Mouse (Mus musculus) midbrain, embryonic 15.5 days (tissue): ENCODE data around the gene Olfr661. TPM values are rescaled to one million over a fixed set of nuclear protein-coding genes. Genes with fewer than 3 reads are reported as not detected.

ENCODE experiments used
- ATAC-seq: fragments of 200-750 bp; cut with Nextera tagmentation; replicated peaks from 2 replicates; pipeline ENCODE4 v1.8.0; 2017; ENCODE audit warnings: moderate TSS enrichment
- H3K27ac ChIP-seq: fragments of 300-500 bp; sonication (generic); 2 replicates; pipeline ENCODE4 v1.5.1; 2015; ENCODE audit warnings: mild to moderate bottlenecking, inconsistent platforms
- H3K27me3 ChIP-seq: fragments of 300-500 bp; sonication (generic); replicated peaks from 2 replicates; pipeline ENCODE4 v1.6.1; 2015; ENCODE audit warnings: inconsistent platforms
- H3K36me3 ChIP-seq: fragments of 300-500 bp; sonication (generic); replicated peaks from 2 replicates; pipeline ENCODE4 v1.6.1; 2015; ENCODE audit warnings: inconsistent platforms
- H3K4me1 ChIP-seq: fragments of 300-500 bp; sonication (generic); 2 replicates; pipeline ENCODE4 v1.6.1; 2015; ENCODE audit warnings: inconsistent platforms
- H3K4me2 ChIP-seq: fragments of 300-500 bp; sonication (generic); 2 replicates; pipeline ENCODE4 v1.6.1; 2015; ENCODE audit warnings: inconsistent platforms, mild to moderate bottlenecking, moderate library complexity
- H3K4me3 ChIP-seq: fragments of 300-500 bp; sonication (generic); 2 replicates; pipeline ENCODE4 v1.5.1; 2015; ENCODE audit warnings: mild to moderate bottlenecking, inconsistent platforms
- H3K9ac ChIP-seq: fragments of 300-500 bp; sonication (generic); 2 replicates; pipeline ENCODE4 v1.6.1; 2015; ENCODE audit warnings: mild to moderate bottlenecking, inconsistent platforms
- H3K9me3 ChIP-seq: fragments of 300-500 bp; sonication (generic); 2 replicates; pipeline ENCODE4 v1.6.1; 2016; ENCODE audit warnings: inconsistent platforms
- WGBS: fragments of 180-500 bp; shearing (Covaris S2); methylation state at CpG from one replicate; pipeline ENCODE4 v1.1.7; 2015; ENCODE audit warnings: mixed read lengths; 5-methylcytosine and 5-hydroxymethylcytosine counted together
- polyA plus RNA-seq: library from polyadenylated mRNA; unstranded; fragments of >200 nt; fragmentation: Nextera tagmentation; extraction: Ambion mirVana; gene quantifications from 2 replicates; pipeline ENCODE4 v1.2.1, GENCODE M21; 2015

Gene Olfr661
- polyA plus RNA-seq, result not detected in 2 replicates

- H3K9me3 ChIP-seq, result no peaks in the 10 kb centered on the region
- H3K4me3 ChIP-seq, result no peak within 1 kb of the TSS
- no peaks in the 10 kb centered on the region for H3K36me3 ChIP-seq
- WGBS, result 89% methylated on average over 2 of the region's 2 CpGs
- no peak within 1 kb of the TSS for H3K27ac ChIP-seq
- no peak within 1 kb of the TSS for H3K9ac ChIP-seq
- no peak for ATAC-seq
- H3K4me1 ChIP-seq, result no peaks in the 10 kb centered on the region
- H3K27me3 ChIP-seq, result no peaks in the 10 kb centered on the region
- H3K4me2 ChIP-seq, result no peak within 1 kb of the TSS
These were observed at the start of gene Olfr661 for GRCm38 (mm10) chr7:104686201-104686600. Gene Olfr661 (plus strand): TSS chr7:104686501.

DNA sequence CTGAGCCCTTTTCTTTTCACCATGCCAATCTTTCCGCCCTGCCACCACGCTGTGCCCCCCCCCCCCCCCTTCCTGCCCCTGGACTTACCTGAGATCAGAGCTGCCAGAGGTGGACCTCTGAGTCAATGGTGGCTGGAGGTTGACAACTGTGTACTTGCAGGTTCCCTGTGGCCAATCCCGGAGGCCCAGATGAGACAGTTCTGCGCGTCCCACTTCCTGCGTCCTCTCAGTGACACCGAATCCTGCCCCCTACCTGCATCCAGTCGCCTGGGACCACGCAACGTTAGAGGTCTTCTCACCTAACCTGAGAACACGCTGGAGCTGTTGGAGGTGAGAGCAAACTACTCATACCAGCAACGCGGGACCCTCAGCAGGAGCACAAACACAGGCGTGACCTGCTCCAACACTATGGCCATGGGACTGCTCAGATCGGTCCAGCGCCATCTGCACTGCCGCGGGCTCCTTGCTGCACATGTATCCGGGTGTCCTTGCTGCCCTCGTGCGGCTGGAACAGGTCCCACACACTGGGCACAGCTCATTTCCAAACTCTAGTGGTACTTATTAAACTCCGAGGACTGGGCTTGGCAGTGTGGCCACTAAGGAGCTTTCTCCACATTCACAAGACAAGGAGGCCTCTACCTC lies 39.3 kb upstream of the Olfr661 start, which contains the start of gene Olfr658:
TSS of gene Olfr658 (minus strand) at position 465 of the 642 bp plus-strand sequence.
- Histone ChIP-seq H3K27ac (no peak within 1 kb of the TSS), H3K4me1 (no peaks in the 10 kb centered on the region), H3K36me3 (no peaks in the 10 kb centered on the region), H3K4me2 (peak within 1 kb of the TSS; percentile 54), H3K4me3 (peak within 1 kb of the TSS; percentile 36), H3K9me3 (no peaks in the 10 kb centered on the region), H3K27me3 (no peaks in the 10 kb centered on the region), H3K9ac (no peak within 1 kb of the TSS)
- ATAC-seq, result peak; percentile 95
- 27% methylated on average over 22 of the region's 22 CpGs for WGBS

- Histone ChIP-seq H3K4me1 (no peaks in the 10 kb centered on the region), H3K9ac (no peak within 1 kb of the TSS), H3K36me3 (no peaks in the 10 kb centered on the region), H3K4me3 (no peak within 1 kb of the TSS), H3K27ac (no peak within 1 kb of the TSS), H3K4me2 (no peak within 1 kb of the TSS), H3K27me3 (no peaks in the 10 kb centered on the region), H3K9me3 (no peaks in the 10 kb centered on the region)
- no peak for ATAC-seq
- WGBS, result 89% methylated on average over 3 of the region's 3 CpGs
These were observed 19.8 kb upstream of the Olfr661 start, which contains the start of gene Olfr659 for GRCm38 (mm10) chr7:104666453-104666852. Gene Olfr659 (plus strand): TSS chr7:104666753.

Other genes with a start within 250 kb of the Olfr661 start
- gene Trim30a, start 221.3 kb upstream of the Olfr661 start, polyA plus RNA-seq, result 0.80 and 0.92 TPM in 2 replicates
- gene Trim30d, start 178.7 kb upstream of the Olfr661 start, polyA plus RNA-seq, result 0.45 and 0.50 TPM in 2 replicates
- not detected in 2 replicates for gene Olfr651, start 136.4 kb upstream of the Olfr661 start, polyA plus RNA-seq
- 0.04 TPM in 1 of 2 replicates, not detected in the other for gene Olfr652, start 125.6 kb upstream of the Olfr661 start, polyA plus RNA-seq
- gene Olfr653, start 109.2 kb upstream of the Olfr661 start, polyA plus RNA-seq, result not detected in 2 replicates
- not detected in 2 replicates for gene Olfr654, start 99.5 kb upstream of the Olfr661 start, polyA plus RNA-seq
- gene Olfr655, start 84.7 kb upstream of the Olfr661 start, polyA plus RNA-seq, result not detected in 2 replicates
- gene Olfr656, start 72.5 kb upstream of the Olfr661 start, polyA plus RNA-seq, result not detected in 2 replicates
- gene Olfr657, start 61.7 kb upstream of the Olfr661 start, polyA plus RNA-seq, result not detected in 2 replicates
- gene Olfr658, start 39.2 kb upstream of the Olfr661 start, polyA plus RNA-seq, result 0.10 and 0.11 TPM in 2 replicates
- gene Olfr659, start 19.7 kb upstream of the Olfr661 start, polyA plus RNA-seq, result not detected in 2 replicates
- gene Usp17le, start 91.0 kb downstream of the Olfr661 start, polyA plus RNA-seq, result not detected in 2 replicates
- gene Usp17lb, start 156.1 kb downstream of the Olfr661 start, polyA plus RNA-seq, result not detected in 2 replicates
- not detected in 2 replicates for gene Usp17la, start 170.5 kb downstream of the Olfr661 start, polyA plus RNA-seq
- not detected in 2 replicates for gene Olfr665, start 191.5 kb downstream of the Olfr661 start, polyA plus RNA-seq
- gene Olfr666, start 209.5 kb downstream of the Olfr661 start, polyA plus RNA-seq, result not detected in 2 replicates
- gene Olfr667, start 235.0 kb downstream of the Olfr661 start, polyA plus RNA-seq, result not detected in 2 replicates
- not detected in 2 replicates for gene Olfr668, start 241.6 kb downstream of the Olfr661 start, polyA plus RNA-seq
- gene Olfr669, start 247.7 kb downstream of the Olfr661 start, polyA plus RNA-seq, result not detected in 2 replicates